Mouse (Mus musculus) left cerebral cortex, postnatal 36 days (tissue): ENCODE data around the gene Kdsr. TPM values are rescaled to one million over a fixed set of nuclear protein-coding genes. Genes with fewer than 3 reads are reported as not detected.

ENCODE experiments used
- total RNA-seq, 2 experiments: library from RNA; stranded (reverse); gene quantifications; 2 replicates each; pipeline ENCODE4 v1.2.3; 2021

Kdsr gene
- total RNA-seq, 2 experiments from 2014 or later, result 24.4 to 29.9 TPM

Other genes starting within 250 kb of the Kdsr start
- 10 to 100 TPM; 11.0 to 16.1 TPM for gene Bcl2, start 45.5 kb downstream of the Kdsr start, total RNA-seq
- gene Vps4b, start 37.0 kb upstream of the Kdsr start, total RNA-seq, result 10 to 100 TPM; 48.4 to 60.7 TPM
- not detected for gene Serpinb5, start 101.4 kb upstream of the Kdsr start, total RNA-seq
- gene Serpinb12, start 174.7 kb upstream of the Kdsr start, total RNA-seq, result not detected
- not detected for gene Serpinb13, start 221.3 kb upstream of the Kdsr start, total RNA-seq